In genomic region chr4:101177796-101178195, GRCm38 (mm10) we compare ENCODE assay signal across 16 mouse cellular contexts.
"Had no signal": no experiment of that assay in that cellular context is flagged by ENCODE, and none has a peak within 500 bp of the region (broad histone marks: within the 10 kb centered on the region; RNA-seq: fewer than 3 reads in every experiment).

No protein-coding gene starts in this region.

- H3K4me2 ChIP-seq: neural tube, embryonic 13.5 days; neural tube, embryonic 15.5 days; stomach, embryonic 15.5 days had no signal

- H3K27me3 ChIP-seq: neural tube, embryonic 13.5 days; neural tube, embryonic 15.5 days; stomach, embryonic 15.5 days had no signal

- H3K9ac ChIP-seq: neural tube, embryonic 13.5 days; neural tube, embryonic 15.5 days; stomach, embryonic 15.5 days had no signal

- H3K9me3 ChIP-seq: neural tube, embryonic 13.5 days; neural tube, embryonic 15.5 days; stomach, embryonic 15.5 days had no signal

- H3K4me3 ChIP-seq: neural tube, embryonic 13.5 days; neural tube, embryonic 15.5 days; stomach, embryonic 15.5 days had no signal

- DNase-seq: retina, postnatal 1 day; right cerebral cortex, adult 18-20 months; right cerebral cortex, postnatal 14 days; right cerebral cortex, postnatal 25 days; right cerebral cortex, postnatal 4 days; spleen, adult 18-20 months; thymus, adult 18-20 months; thymus, adult 2 months; thymus, postnatal 14 days; thymus, postnatal 25 days; thymus, postnatal 36 days; thymus, postnatal 4 days had no signal

- H3K27ac ChIP-seq: neural tube, embryonic 13.5 days; neural tube, embryonic 15.5 days; stomach, embryonic 15.5 days; stomach, postnatal 0 days had no signal

- H3K4me1 ChIP-seq: neural tube, embryonic 13.5 days; neural tube, embryonic 15.5 days; stomach, embryonic 15.5 days had no signal
